ENCODE assay signal across 7 mouse cellular contexts in genomic region chr15:57543985-57544384, GRCm38 (mm10).
A peak's percentile ranks its signal among the peaks of the same experiment; 100 is the strongest.
DNase-seq lines count a peak whose midpoint lies in the region; ATAC-seq and TF ChIP-seq lines count a peak whose summit lies in the region.

No protein-coding gene starts in this region.

- H3K4me2 ChIP-seq in intestine, postnatal 0 days (replicated peaks; ENCODE audit: low read depth) = no peak overlapping the region
- no peak overlapping the region for H3K4me2 ChIP-seq in intestine, embryonic 16.5 days (ENCODE audit: low read depth, low read length)

- no peaks in the 10 kb centered on the region for H3K27me3 ChIP-seq in intestine, postnatal 0 days (replicated peaks; ENCODE audit: control insufficient read depth, insufficient read depth, low read length)
- H3K27me3 ChIP-seq in intestine, embryonic 16.5 days (replicated peaks; ENCODE audit: control insufficient read depth, insufficient read depth, low read length) = no peaks in the 10 kb centered on the region

- H3K4me1 ChIP-seq in intestine, postnatal 0 days (replicated peaks; ENCODE audit: control insufficient read depth, insufficient read depth, low read length) = no peaks in the 10 kb centered on the region
- no peaks in the 10 kb centered on the region for H3K4me1 ChIP-seq in intestine, embryonic 16.5 days (ENCODE audit: control insufficient read depth, insufficient read depth, low read length)

- ATAC-seq in intestine, postnatal 0 days = no peak
- no peak for ATAC-seq in intestine, embryonic 16.5 days

- no peak overlapping the region for H3K27ac ChIP-seq in intestine, postnatal 0 days (ENCODE audit: low read depth, low read length)
- H3K27ac ChIP-seq in intestine, embryonic 16.5 days (ENCODE audit: low read length) = no peak overlapping the region

- no peak overlapping the region for H3K4me3 ChIP-seq in intestine, postnatal 0 days (ENCODE audit: low read depth, low read length)
- H3K4me3 ChIP-seq in intestine, embryonic 16.5 days (ENCODE audit: low read length) = no peak overlapping the region

- peak; percentile 40 for DNase-seq in 416B (ENCODE audit: low read depth)
- peak; percentile 7 for DNase-seq in ES-CJ7 (ENCODE audit: low read depth, low spot score)
- peak; percentile 16 to 20 for DNase-seq in frontal cortex, postnatal 36 days (ENCODE audit: low spot score in 2 of 2)
- no peak for DNase-seq in thymus, postnatal 10 days (ENCODE audit: low spot score in 2 of 2)
- no peak for DNase-seq in thymus, postnatal 0 days (ENCODE audit: low spot score)

- no peaks in the 10 kb centered on the region for H3K9me3 ChIP-seq in intestine, postnatal 0 days (ENCODE audit: control insufficient read depth)
- no peaks in the 10 kb centered on the region for H3K9me3 ChIP-seq in intestine, embryonic 16.5 days (ENCODE audit: control insufficient read depth, low read length)

- peak; percentile 61 for TF ChIP-seq CTCF in intestine, postnatal 0 days (IDR thresholded peaks at IDR 0.05; ENCODE audit: low read depth)

- WGBS in intestine, postnatal 0 days = 66% methylated on average over 3 of the region's 3 CpGs
- WGBS in intestine, embryonic 16.5 days = 77% methylated on average over 3 of the region's 3 CpGs

- no peak overlapping the region for H3K9ac ChIP-seq in intestine, postnatal 0 days (ENCODE audit: low read depth, low read length)
- H3K9ac ChIP-seq in intestine, embryonic 16.5 days (ENCODE audit: low read depth, low read length) = no peak overlapping the region

- H3K36me3 ChIP-seq in intestine, postnatal 0 days (ENCODE audit: control insufficient read depth, insufficient read depth) = no peaks in the 10 kb centered on the region
- H3K36me3 ChIP-seq in intestine, embryonic 16.5 days (ENCODE audit: control insufficient read depth, insufficient read depth, low read length) = no peaks in the 10 kb centered on the region

Comparison
In these comparisons a context has a peak if more than half of its experiments do, and no peak if none do; other contexts are left out.
1. DNase-seq: peak in 416B (single experiment), ES-CJ7 (single experiment) and frontal cortex, postnatal 36 days (2 of 2); none in thymus, postnatal 10 days (0 of 2) and thymus, postnatal 0 days (single experiment).